Mouse (Mus musculus) heart, postnatal 0 days (tissue): Measurements from ENCODE around the gene Zhx3.

ENCODE experiments used
- CTCF ChIP-seq: IDR thresholded peaks from 2 replicates; pipeline ENCODE4 v1.5.1; 2016; ENCODE audit warnings: antibody characterized with exemption, control low read depth, low read depth
- EP300 ChIP-seq: IDR thresholded peaks from 2 replicates; pipeline ENCODE4 v1.6.1; 2016; ENCODE audit warnings: antibody characterized with exemption, low read depth

GRCm38 (mm10) chr2:160745497-160745896, 127.3 kb downstream of the Zhx3 start:
- TF ChIP-seq CTCF (no peak), EP300 (no peak)
